Mouse (Mus musculus) heart, embryonic 16.5 days (tissue): Measurements from ENCODE around the gene Atl1. TPM values are rescaled to one million over a fixed set of nuclear protein-coding genes. Genes with fewer than 3 reads are reported as not detected.
A peak's percentile ranks its signal among the peaks of the same experiment; 100 is the strongest.

ENCODE experiments used
- ATAC-seq: fragments of 200-750 bp; cut with Nextera tagmentation; replicated peaks from 2 replicates; pipeline ENCODE4 v1.8.0; 2017; ENCODE audit warnings: moderate number of reproducible peaks; ENCODE audit not compliant: insufficient read depth, low FRiP score; ENCODE audit errors: extremely low read depth
- H3K27ac ChIP-seq: fragments of 300-500 bp; sonication (generic); 2 replicates; pipeline ENCODE4 v1.5.1; 2014; ENCODE audit warnings: mild to moderate bottlenecking, low read length, control low read depth, moderate library complexity
- H3K27me3 ChIP-seq: fragments of 300-500 bp; sonication (generic); 2 replicates; pipeline ENCODE4 v1.6.1; 2014; ENCODE audit warnings: low read length, mixed read lengths; ENCODE audit not compliant: control insufficient read depth, insufficient read depth
- H3K36me3 ChIP-seq: fragments of 300-500 bp; sonication (generic); 2 replicates; pipeline ENCODE4 v1.6.1; 2014; ENCODE audit not compliant: control insufficient read depth, insufficient read depth
- H3K4me1 ChIP-seq: fragments of 300-500 bp; sonication (generic); 2 replicates; pipeline ENCODE4 v1.6.1; 2014; ENCODE audit warnings: low read length, mixed read lengths; ENCODE audit not compliant: control insufficient read depth, insufficient read depth
- H3K4me2 ChIP-seq: fragments of 300-500 bp; sonication (generic); 2 replicates; pipeline ENCODE4 v1.6.1; 2014; ENCODE audit warnings: low read depth, mild to moderate bottlenecking, control low read depth, low read length
- H3K4me3 ChIP-seq: fragments of 300-500 bp; sonication (generic); 2 replicates; pipeline ENCODE4 v1.5.1; 2014; ENCODE audit warnings: mild to moderate bottlenecking, control low read depth, low read length
- H3K9ac ChIP-seq: fragments of 300-500 bp; sonication (generic); 2 replicates; pipeline ENCODE4 v1.6.1; 2014; ENCODE audit warnings: low read length, control low read depth
- H3K9me3 ChIP-seq: fragments of 300-500 bp; sonication (generic); replicated peaks from 2 replicates; pipeline ENCODE4 v1.6.1; 2016; ENCODE audit warnings: low read length; ENCODE audit not compliant: control insufficient read depth
- WGBS: fragments of 180-500 bp; shearing (Covaris S2); extraction: QIAGEN DNeasy Blood & Tissue Kit; methylation state at CpG from one replicate; pipeline ENCODE4 v1.1.7; 2014; 5-methylcytosine and 5-hydroxymethylcytosine counted together
- polyA plus RNA-seq: library from polyadenylated mRNA; unstranded; fragments of >200 nt; fragmentation: Nextera tagmentation; extraction: Ambion mirVana; gene quantifications from 2 replicates; pipeline ENCODE4 v1.2.1, GENCODE M21; 2015

Gene Atl1
- polyA plus RNA-seq, 1 experiment from 2014 or later, result 6.1 TPM

DNA sequence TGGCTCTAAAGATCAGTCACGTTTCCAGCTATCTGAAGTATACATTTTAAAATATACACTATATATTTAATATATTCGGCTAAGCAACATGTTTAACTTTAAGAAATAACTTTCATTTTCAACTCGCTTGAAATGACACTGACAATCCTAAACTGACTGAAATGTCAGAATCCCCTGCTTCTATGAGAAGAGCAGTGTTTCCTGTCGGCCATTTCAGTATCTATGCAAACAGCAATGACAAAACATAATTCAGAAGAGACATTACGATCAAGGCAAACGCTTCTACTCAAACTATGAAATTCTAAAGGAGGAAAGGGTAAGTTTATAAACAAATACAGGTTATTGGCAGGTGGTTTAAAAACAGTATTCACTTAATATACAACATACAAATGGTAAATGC lies 84.3 kb downstream of the Atl1 start:
- Histone ChIP-seq H3K27ac (no peak overlapping the region), H3K4me3 (no peak overlapping the region), H3K36me3 (peaks cover 10% of the 10 kb centered on the region; the same call in 1 of the 2 replicates), H3K9ac (no peak overlapping the region), H3K27me3 (no peaks in the 10 kb centered on the region), H3K9me3 (no peaks in the 10 kb centered on the region), H3K4me1 (peaks cover 10% of the 10 kb centered on the region), H3K4me2 (no peak overlapping the region)
- no peak for ATAC-seq
- WGBS, result 82% methylated on average over 6 of the region's 6 CpGs

DNA sequence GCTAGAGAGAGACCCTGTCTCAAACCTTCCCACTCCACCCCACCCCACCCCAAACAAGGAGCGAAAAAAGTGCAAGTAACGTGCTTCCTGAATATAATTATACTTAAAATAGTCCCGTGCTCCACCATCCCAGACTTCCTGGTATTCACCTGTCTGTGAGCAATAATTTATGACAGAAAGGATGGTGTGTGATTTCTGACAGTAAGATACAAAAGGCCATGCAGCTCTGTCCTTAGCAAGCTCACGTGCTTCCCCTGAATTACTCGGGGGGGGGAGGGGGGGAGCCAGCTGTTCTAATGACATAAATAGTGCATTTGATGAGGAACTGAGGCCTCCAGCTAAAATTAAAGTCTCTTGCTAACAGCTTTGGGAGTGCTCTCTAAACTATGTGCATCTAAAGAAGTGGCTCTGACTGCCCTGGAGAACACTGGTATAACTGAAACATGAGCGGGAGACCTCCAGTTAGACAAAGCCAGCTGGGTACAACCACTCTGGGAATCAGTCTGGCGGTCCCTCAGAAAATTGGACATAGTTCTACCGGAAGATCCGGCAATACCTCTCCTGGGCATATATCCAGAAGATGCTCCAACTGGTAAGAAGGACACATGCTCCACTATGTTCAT lies 85.1 kb downstream of the Atl1 start:
- Histone ChIP-seq H3K9ac (no peak overlapping the region), H3K4me3 (no peak overlapping the region), H3K36me3 (peaks cover 12% of the 10 kb centered on the region; the same call in 1 of the 2 replicates), H3K27me3 (no peaks in the 10 kb centered on the region), H3K9me3 (no peaks in the 10 kb centered on the region), H3K4me2 (no peak overlapping the region), H3K4me1 (peaks cover 10% of the 10 kb centered on the region), H3K27ac (peak overlapping the region; percentile 35; the same call in 1 of the 2 replicates)
- WGBS, result 60% methylated on average over 9 of the region's 9 CpGs
- no peak for ATAC-seq

- Histone ChIP-seq H3K9ac (no peak overlapping the region), H3K4me2 (no peak overlapping the region), H3K36me3 (peaks cover 26% of the 10 kb centered on the region), H3K4me3 (no peak overlapping the region), H3K27ac (no peak overlapping the region), H3K4me1 (peaks cover 12% of the 10 kb centered on the region), H3K27me3 (no peaks in the 10 kb centered on the region), H3K9me3 (no peaks in the 10 kb centered on the region)
- no peak for ATAC-seq
- 76% methylated on average over 5 of the region's 5 CpGs for WGBS
These were observed 90.5 kb downstream of the Atl1 start for GRCm38 (mm10) chr12:69982874-69983273.

DNA sequence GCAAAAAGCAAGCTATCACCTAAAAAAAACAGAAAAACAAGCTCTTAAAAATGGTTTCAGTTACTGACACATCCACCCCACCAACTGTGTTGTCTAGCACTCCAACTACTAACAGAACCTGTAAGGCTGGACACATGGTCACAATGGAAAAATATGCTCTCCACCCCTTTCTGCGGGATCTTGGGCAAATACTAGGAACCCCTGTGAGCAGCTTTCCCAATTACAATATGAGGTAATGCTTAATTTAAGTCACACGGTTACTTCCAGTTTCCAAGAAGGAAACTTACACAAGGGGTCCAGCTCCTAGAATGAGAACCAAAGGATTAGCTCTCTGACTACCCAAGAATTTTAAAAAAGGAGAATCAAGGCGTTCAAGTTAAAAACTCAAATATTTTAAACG lies 93.1 kb downstream of the Atl1 start:
- Histone ChIP-seq H3K4me3 (peak overlapping the region; percentile 97), H3K4me2 (peak overlapping the region; percentile 80), H3K27ac (peak overlapping the region; percentile 0; the same call in 1 of the 2 replicates), H3K27me3 (no peaks in the 10 kb centered on the region), H3K4me1 (peaks cover 12% of the 10 kb centered on the region), H3K9me3 (no peaks in the 10 kb centered on the region), H3K36me3 (peaks cover 20% of the 10 kb centered on the region), H3K9ac (peak overlapping the region; percentile 100)
- no peak for ATAC-seq
- WGBS, result 41% methylated on average over 4 of the region's 4 CpGs

DNA sequence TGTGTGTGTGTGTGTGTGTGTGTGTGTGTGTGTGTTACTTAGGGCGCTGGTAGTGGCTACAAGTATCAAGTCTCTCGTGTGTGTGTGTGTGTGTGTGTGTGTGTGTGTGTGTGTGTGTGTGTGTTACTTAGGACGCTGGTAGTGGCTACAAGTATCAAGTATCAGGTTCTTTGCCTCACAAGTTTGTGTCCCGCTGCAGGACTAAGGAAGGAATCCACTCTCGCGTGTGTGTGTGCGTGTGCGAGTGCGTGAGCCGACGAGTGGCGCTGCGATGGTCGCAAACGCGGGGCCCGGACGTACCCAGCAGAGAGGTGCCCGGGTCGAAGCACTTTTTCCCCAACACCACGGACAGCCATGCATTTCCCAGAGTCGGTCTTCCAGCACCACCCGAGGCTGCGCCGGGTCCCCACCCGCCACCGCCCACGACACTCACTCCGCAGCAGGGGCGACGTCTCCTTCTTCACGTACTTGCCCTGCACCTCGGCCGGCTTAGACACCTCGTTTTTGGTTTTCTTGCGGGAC lies 93.9 kb downstream of the Atl1 start:
- Histone ChIP-seq H3K4me1 (peaks cover 12% of the 10 kb centered on the region), H3K27ac (peak overlapping the region; percentile 97), H3K9ac (peak overlapping the region; percentile 100), H3K27me3 (no peaks in the 10 kb centered on the region), H3K9me3 (no peaks in the 10 kb centered on the region), H3K4me3 (peak overlapping the region; percentile 97), H3K36me3 (peaks cover 19% of the 10 kb centered on the region), H3K4me2 (peak overlapping the region; percentile 80)
- 1% methylated on average over 36 of the region's 36 CpGs for WGBS
- peak; percentile 51 for ATAC-seq

DNA sequence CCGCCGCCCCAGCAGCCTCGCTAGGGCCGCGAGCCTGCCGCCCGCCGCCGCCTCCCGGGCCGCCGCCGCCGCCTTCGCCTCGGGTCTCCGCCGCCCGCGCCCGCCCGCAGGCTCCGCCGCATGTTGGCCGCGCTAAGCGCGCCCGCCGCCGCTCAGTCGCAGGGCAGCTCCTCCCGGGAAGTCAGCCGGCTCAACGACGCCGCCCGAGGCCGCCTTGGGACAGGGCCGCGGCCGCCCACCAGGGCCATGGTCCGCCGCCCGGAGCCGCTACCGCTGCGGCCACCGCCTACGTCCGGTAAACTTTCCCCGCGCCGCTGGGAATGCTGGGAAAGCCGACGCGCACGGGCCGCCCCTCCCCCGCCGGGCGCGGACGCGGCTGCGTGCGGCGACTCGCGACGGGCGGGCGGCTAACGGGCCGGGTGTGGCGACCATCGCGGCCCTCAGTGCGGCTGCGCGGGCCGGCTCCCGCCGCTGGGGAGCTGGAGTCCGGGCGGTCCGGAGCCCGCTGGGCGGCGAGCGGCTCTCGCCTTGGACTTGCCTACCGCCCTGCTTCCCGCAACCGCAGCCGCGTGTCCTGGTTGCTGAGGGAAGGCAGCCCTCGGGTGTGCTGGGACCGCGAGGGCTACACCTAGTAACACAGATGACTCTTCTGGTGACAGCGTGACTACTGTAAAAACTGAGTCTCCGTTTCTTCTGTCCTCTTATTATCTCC lies 94.5 kb downstream of the Atl1 start, which contains the start of gene Sav1:
Gene Sav1 (minus strand): TSS at position 217 of the 712 bp plus-strand sequence.
- under 1% methylated on average over 95 of the region's 102 CpGs for WGBS

DNA sequence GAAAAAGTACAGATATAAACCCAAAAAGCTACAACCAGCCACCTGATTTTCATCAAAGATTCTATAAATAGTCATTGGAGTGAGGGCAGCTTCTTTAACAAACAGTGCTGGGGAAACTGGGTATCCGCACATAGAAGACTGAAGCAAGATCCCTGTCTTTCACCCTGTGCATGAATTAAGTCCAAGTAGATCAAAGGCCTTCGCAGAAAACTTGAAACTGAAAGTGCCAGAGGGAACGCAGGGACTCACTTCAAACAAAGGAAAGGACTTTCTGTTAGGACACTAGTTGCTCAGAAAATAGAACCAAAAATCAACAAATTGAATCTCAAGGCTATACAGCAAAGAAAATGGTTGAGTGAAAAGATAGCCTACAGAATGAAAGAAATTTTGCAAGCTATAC lies 103.0 kb downstream of the Atl1 start:
- Histone ChIP-seq H3K27ac (no peak overlapping the region), H3K9ac (no peak overlapping the region), H3K36me3 (no peaks in the 10 kb centered on the region), H3K4me1 (no peaks in the 10 kb centered on the region), H3K4me2 (no peak overlapping the region), H3K27me3 (no peaks in the 10 kb centered on the region), H3K4me3 (no peak overlapping the region), H3K9me3 (peaks cover 3% of the 10 kb centered on the region; the same call in 1 of the 2 replicates)
- ATAC-seq, result no peak
- WGBS, result 78% methylated on average over 3 of the region's 3 CpGs

More for the DNA sequence above, 94.5 kb downstream of the Atl1 start, which contains the start of gene Sav1:
- ATAC-seq, result peak; percentile 93
- Histone ChIP-seq H3K4me2 (peak within 1 kb of the TSS; percentile 80), H3K36me3 (peaks cover 17% of the 10 kb centered on the region), H3K27ac (peak within 1 kb of the TSS; percentile 97), H3K27me3 (no peaks in the 10 kb centered on the region), H3K9ac (peak within 1 kb of the TSS; percentile 100), H3K4me1 (peaks cover 12% of the 10 kb centered on the region), H3K9me3 (no peaks in the 10 kb centered on the region), H3K4me3 (peak within 1 kb of the TSS; percentile 97)

- Histone ChIP-seq H3K36me3 (no peaks in the 10 kb centered on the region), H3K27me3 (no peaks in the 10 kb centered on the region), H3K27ac (no peak overlapping the region), H3K4me1 (no peaks in the 10 kb centered on the region), H3K4me2 (no peak overlapping the region), H3K9me3 (peaks cover 3% of the 10 kb centered on the region; the same call in 1 of the 2 replicates), H3K9ac (no peak overlapping the region), H3K4me3 (no peak overlapping the region)
- 67% methylated on average over 13 of the region's 13 CpGs for WGBS
- ATAC-seq, result no peak
These were observed 106.0 kb downstream of the Atl1 start for GRCm38 (mm10) chr12:69998186-69998983.
